In genomic region chr8:8801578-8801977, GRCm38 (mm10) we compare ENCODE assay signal across 18 mouse cellular contexts.
DNase-seq lines count a peak whose midpoint lies in the region; ATAC-seq lines count a peak whose summit lies in the region.
"Had no signal": no experiment of that assay in that cellular context is flagged by ENCODE, and none has a peak within 500 bp of the region (broad histone marks: within the 10 kb centered on the region; RNA-seq: fewer than 3 reads in every experiment).

No protein-coding gene starts in this region.

- no peak overlapping the region for H3K4me2 ChIP-seq in lung, embryonic 16.5 days (ENCODE audit: low read depth, low read length)
- H3K4me2 ChIP-seq: hindbrain, embryonic 15.5 days; intestine, embryonic 15.5 days; liver, embryonic 15.5 days; midbrain, embryonic 13.5 days; neural tube, embryonic 12.5 days had no signal

- peak overlapping the region; percentile 4; the same call in 1 of the 2 replicates for H3K9ac ChIP-seq in lung, embryonic 16.5 days (ENCODE audit: low read length)
- H3K9ac ChIP-seq: hindbrain, embryonic 15.5 days; intestine, embryonic 15.5 days; liver, embryonic 15.5 days; midbrain, embryonic 13.5 days; neural tube, embryonic 12.5 days had no signal

- no peaks in the 10 kb centered on the region for H3K36me3 ChIP-seq in heart, embryonic 10.5 days
- H3K36me3 ChIP-seq in lung, embryonic 16.5 days (ENCODE audit: control insufficient read depth, insufficient read depth, low read length) = no peaks in the 10 kb centered on the region
- H3K36me3 ChIP-seq: hindbrain, embryonic 15.5 days; intestine, embryonic 15.5 days; liver, embryonic 15.5 days; midbrain, embryonic 13.5 days; neural tube, embryonic 12.5 days had no signal

- H3K27ac ChIP-seq in heart, embryonic 10.5 days = 0 out of 2 replicates have a peak overlapping the region, but pooled peaks have one; percentile 47
- H3K27ac ChIP-seq in lung, embryonic 16.5 days (ENCODE audit: low read length) = 0 out of 2 replicates have a peak overlapping the region, but pooled peaks have one; percentile 13
- H3K27ac ChIP-seq: hindbrain, embryonic 15.5 days; intestine, embryonic 15.5 days; kidney, postnatal 0 days; layer of hippocampus, adult 2 months; liver, embryonic 15.5 days; neural tube, embryonic 12.5 days had no signal

- H3K4me1 ChIP-seq in heart, embryonic 10.5 days = peaks cover 11% of the 10 kb centered on the region
- peaks cover 16% of the 10 kb centered on the region for H3K4me1 ChIP-seq in lung, embryonic 16.5 days (replicated peaks; ENCODE audit: control insufficient read depth, insufficient read depth, low read length)
- H3K4me1 ChIP-seq: intestine, embryonic 15.5 days; liver, embryonic 15.5 days had no signal

- intact Hi-C loops in heart, postnatal 25 days (cut with DNase I) = no loop called here

- no peaks in the 10 kb centered on the region for H3K9me3 ChIP-seq in heart, embryonic 10.5 days
- no peaks in the 10 kb centered on the region for H3K9me3 ChIP-seq in lung, embryonic 16.5 days (ENCODE audit: control insufficient read depth, low read length)
- H3K9me3 ChIP-seq: hindbrain, embryonic 15.5 days; intestine, embryonic 15.5 days; liver, embryonic 15.5 days; midbrain, embryonic 13.5 days; neural tube, embryonic 12.5 days had no signal

- no peak for DNase-seq in heart, embryonic 10.5 days (ENCODE audit: low spot score)
- DNase-seq in heart, postnatal 25 days (ENCODE audit: low spot score) = no peak
- DNase-seq in kidney, postnatal 14 days = peak; percentile 11
- DNase-seq in kidney, adult 9 months = no peak
- peak; percentile 36 for DNase-seq in lung, postnatal 4 days
- DNase-seq in retina, postnatal 1 day = no peak
- DNase-seq: adrenal gland, adult 2 months; cerebellum, adult 9-10 months; gastrocnemius, postnatal 14 days; thymus, postnatal 25 days had no signal

- H3K27me3 ChIP-seq in heart, embryonic 10.5 days (ENCODE audit: insufficient read depth, poor library complexity, severe bottlenecking) = no peaks in the 10 kb centered on the region
- H3K27me3 ChIP-seq in lung, embryonic 16.5 days (ENCODE audit: control insufficient read depth, insufficient read depth, low read depth, low read length) = no peaks in the 10 kb centered on the region
- H3K27me3 ChIP-seq: hindbrain, embryonic 15.5 days; intestine, embryonic 15.5 days; liver, embryonic 15.5 days; midbrain, embryonic 13.5 days; neural tube, embryonic 12.5 days had no signal

- peak; percentile 66 for ATAC-seq in lung, embryonic 16.5 days (ENCODE audit: low read depth)
- ATAC-seq: intestine, embryonic 15.5 days; midbrain, embryonic 13.5 days had no signal

- no peak overlapping the region for H3K4me3 ChIP-seq in heart, embryonic 10.5 days
- no peak overlapping the region for H3K4me3 ChIP-seq in lung, embryonic 16.5 days (ENCODE audit: low read length)
- H3K4me3 ChIP-seq: hindbrain, embryonic 15.5 days; intestine, embryonic 15.5 days; layer of hippocampus, adult 2 months; liver, embryonic 15.5 days; midbrain, embryonic 13.5 days; neural tube, embryonic 12.5 days had no signal

- WGBS in heart, embryonic 10.5 days = 52% methylated on average over 5 of the region's 5 CpGs
- WGBS in lung, embryonic 16.5 days = 30% methylated on average over 5 of the region's 5 CpGs

Comparison
In these comparisons a context has a peak if more than half of its experiments do, and no peak if none do; other contexts are left out.
1. DNase-seq: peak in kidney, postnatal 14 days (single experiment) and lung, postnatal 4 days (2 of 2); none in heart, embryonic 10.5 days (single experiment), heart, postnatal 25 days (single experiment), kidney, adult 9 months (single experiment) and retina, postnatal 1 day (single experiment).